Mouse (Mus musculus): ENCODE results near the gene Dpysl4. TPM values are rescaled to one million over a fixed set of nuclear protein-coding genes. Genes with fewer than 3 reads are reported as not detected.

The Dpysl4 gene
- 5.2 TPM for polyA plus RNA-seq (2014; fragmentation: Illumina TruSeq; extraction: RNeasy Lipid Tissue Mini Kit (QIAGEN cat#74804); ENCODE audit: low read depth, low replicate concordance)

DNA sequence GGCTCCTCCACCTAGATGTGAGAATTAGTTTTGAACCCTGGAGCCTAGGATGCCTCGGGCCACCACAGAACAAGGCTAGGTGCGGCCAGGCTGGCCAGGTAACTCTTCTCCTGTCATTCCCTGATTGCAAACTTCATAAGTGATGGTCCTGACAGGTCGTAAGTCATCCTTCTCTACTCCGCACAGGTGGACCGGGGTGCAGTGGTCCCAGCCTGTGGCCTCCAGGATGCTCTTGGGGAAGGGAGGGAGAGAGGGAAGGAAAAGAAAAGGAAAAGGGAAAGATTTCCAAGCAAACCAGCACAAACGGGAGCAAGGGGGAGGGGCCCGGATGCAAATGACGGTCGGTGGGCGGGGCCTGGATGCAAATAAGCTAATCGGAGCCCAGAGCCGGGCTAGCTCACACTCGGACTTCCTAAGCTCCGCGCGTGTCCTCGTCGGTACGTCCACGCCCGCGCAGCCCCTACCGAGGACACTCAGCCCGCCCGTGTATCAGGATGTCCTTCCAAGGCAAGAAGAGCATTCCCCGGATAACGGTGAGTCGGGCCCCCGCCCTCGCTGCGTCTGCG is at the start of gene Dpysl4:
Gene Dpysl4 (plus strand): TSS at position 373 of the 566 bp plus-strand sequence.

Other genes with a start within 250 kb of the Dpysl4 start
- 38.2 TPM for gene Ppp2r2d, start 239.9 kb upstream of the Dpysl4 start, polyA plus RNA-seq (2014; fragmentation: Illumina TruSeq; extraction: RNeasy Lipid Tissue Mini Kit (QIAGEN cat#74804); ENCODE audit: low read depth, low replicate concordance)
- gene Mapk1ip1, start 239.7 kb upstream of the Dpysl4 start, polyA plus RNA-seq (2014; fragmentation: Illumina TruSeq; extraction: RNeasy Lipid Tissue Mini Kit (QIAGEN cat#74804); ENCODE audit: low read depth, low replicate concordance): 41.7 TPM
- 336 TPM for gene Bnip3, start 176.5 kb upstream of the Dpysl4 start, polyA plus RNA-seq (2014; fragmentation: Illumina TruSeq; extraction: RNeasy Lipid Tissue Mini Kit (QIAGEN cat#74804); ENCODE audit: low read depth, low replicate concordance)
- gene Jakmip3, start 145.3 kb upstream of the Dpysl4 start, polyA plus RNA-seq (2014; fragmentation: Illumina TruSeq; extraction: RNeasy Lipid Tissue Mini Kit (QIAGEN cat#74804); ENCODE audit: low read depth, low replicate concordance): 0.24 TPM
- gene Lrrc27, start 127.0 kb downstream of the Dpysl4 start, polyA plus RNA-seq (2014; fragmentation: Illumina TruSeq; extraction: RNeasy Lipid Tissue Mini Kit (QIAGEN cat#74804); ENCODE audit: low read depth, low replicate concordance): 23.7 TPM
- gene Stk32c, start 127.3 kb downstream of the Dpysl4 start, polyA plus RNA-seq (2014; fragmentation: Illumina TruSeq; extraction: RNeasy Lipid Tissue Mini Kit (QIAGEN cat#74804); ENCODE audit: low read depth, low replicate concordance): 1.2 TPM
- gene Pwwp2b, start 162.5 kb downstream of the Dpysl4 start, polyA plus RNA-seq (2014; fragmentation: Illumina TruSeq; extraction: RNeasy Lipid Tissue Mini Kit (QIAGEN cat#74804); ENCODE audit: low read depth, low replicate concordance): 9.9 TPM